ENCODE assay signal across 23 mouse cellular contexts in genomic region chr11:76566081-76566480, GRCm38 (mm10). TPM values are rescaled to one million over a fixed set of nuclear protein-coding genes. Genes with fewer than 3 reads are reported as not detected.
DNase-seq lines count a peak whose midpoint lies in the region; ATAC-seq and TF ChIP-seq lines count a peak whose summit lies in the region.
"Had no signal": no experiment of that assay in that cellular context is flagged by ENCODE, and none has a peak within 500 bp of the region (broad histone marks: within the 10 kb centered on the region; RNA-seq: fewer than 3 reads in every experiment).

No protein-coding gene starts in this region.

- no peak overlapping the region for H3K4me3 ChIP-seq in left cerebral cortex, adult 2 months
- H3K4me3 ChIP-seq in embryonic facial prominence, embryonic 10.5 days: no peak overlapping the region
- no peak overlapping the region for H3K4me3 ChIP-seq in forebrain, embryonic 14.5 days (ENCODE audit: low read depth, low read length)
- H3K4me3 ChIP-seq in intestine, postnatal 0 days (ENCODE audit: low read depth, low read length): no peak overlapping the region
- H3K4me3 ChIP-seq: forebrain, embryonic 12.5 days; gastrocnemius, adult 2 months; heart, embryonic 12.5 days; hindbrain, embryonic 12.5 days had no signal

- intact Hi-C loops in left cerebral cortex, adult 2 months (cut with DNase I): no loop called here

- H3K9me3 ChIP-seq in embryonic facial prominence, embryonic 10.5 days: no peaks in the 10 kb centered on the region
- H3K9me3 ChIP-seq in forebrain, embryonic 14.5 days (replicated peaks; ENCODE audit: control insufficient read depth, low read length): no peaks in the 10 kb centered on the region
- no peaks in the 10 kb centered on the region for H3K9me3 ChIP-seq in intestine, postnatal 0 days (ENCODE audit: control insufficient read depth)
- H3K9me3 ChIP-seq: forebrain, embryonic 12.5 days; heart, embryonic 12.5 days; hindbrain, embryonic 12.5 days had no signal

- H3K9ac ChIP-seq in forebrain, embryonic 14.5 days (ENCODE audit: low read length): no peak overlapping the region
- no peak overlapping the region for H3K9ac ChIP-seq in intestine, postnatal 0 days (ENCODE audit: low read depth, low read length)
- H3K9ac ChIP-seq: forebrain, embryonic 12.5 days; forebrain, postnatal 0 days; heart, embryonic 12.5 days; hindbrain, embryonic 12.5 days had no signal

- no peaks in the 10 kb centered on the region for H3K36me3 ChIP-seq in embryonic facial prominence, embryonic 10.5 days (replicated peaks)
- no peaks in the 10 kb centered on the region for H3K36me3 ChIP-seq in forebrain, embryonic 14.5 days (ENCODE audit: control insufficient read depth, insufficient read depth, low read length)
- no peaks in the 10 kb centered on the region for H3K36me3 ChIP-seq in intestine, postnatal 0 days (ENCODE audit: control insufficient read depth, insufficient read depth)
- H3K36me3 ChIP-seq: forebrain, embryonic 12.5 days; heart, embryonic 12.5 days; hindbrain, embryonic 12.5 days had no signal

- H3K4me2 ChIP-seq in forebrain, embryonic 14.5 days (ENCODE audit: low read length): no peak overlapping the region
- H3K4me2 ChIP-seq in intestine, postnatal 0 days (replicated peaks; ENCODE audit: low read depth): no peak overlapping the region
- H3K4me2 ChIP-seq: forebrain, embryonic 12.5 days; heart, embryonic 12.5 days; hindbrain, embryonic 12.5 days had no signal

- DNase-seq in embryo, embryonic 11 days: peak; percentile 52
- no peak for DNase-seq in embryo, embryonic 10 days (ENCODE audit: low spot score)
- no peak for DNase-seq in left cerebral cortex, adult 2 months (ENCODE audit: extremely low spot score in 1 of 2, low spot score in 2 of 2)
- DNase-seq in left cerebral cortex, adult 8-10 months (ENCODE audit: low spot score in 2 of 2): no peak
- peak; percentile 26 for DNase-seq in embryonic facial prominence, embryonic 10.5 days (ENCODE audit: low spot score)
- peak; percentile 48 for DNase-seq in forelimb bud, embryonic 11.5 days (ENCODE audit: low read depth, low spot score)
- DNase-seq in forebrain, embryonic 14.5 days (ENCODE audit: low spot score): no peak
- DNase-seq: adrenal gland, adult 2 months; adrenal gland, postnatal 25 days; B cell, adult 2 months; cerebellum, adult 2 months; cerebellum, postnatal 14 days; forebrain, postnatal 0 days; gastrocnemius, adult 2 months; gastrocnemius, postnatal 25 days; heart, postnatal 36 days had no signal

- 50% methylated on average over 3 of the region's 3 CpGs for WGBS in embryonic facial prominence, embryonic 10.5 days
- 63% methylated on average over 3 of the region's 3 CpGs for WGBS in forebrain, embryonic 14.5 days
- WGBS in intestine, postnatal 0 days: 79% methylated on average over 3 of the region's 3 CpGs

- peaks cover 84% of the 10 kb centered on the region for H3K4me1 ChIP-seq in embryonic facial prominence, embryonic 10.5 days
- peaks cover 18% of the 10 kb centered on the region; the same call in 1 of the 2 replicates for H3K4me1 ChIP-seq in forebrain, embryonic 14.5 days (ENCODE audit: control insufficient read depth, insufficient read depth, low read length)
- H3K4me1 ChIP-seq in intestine, postnatal 0 days (replicated peaks; ENCODE audit: control insufficient read depth, insufficient read depth, low read length): 0 out of 2 replicates have a peak, but pooled peaks cover 4% of the 10 kb centered on the region

- no peak for ATAC-seq in forebrain, embryonic 14.5 days
- ATAC-seq in intestine, postnatal 0 days: no peak
- ATAC-seq: CD4-positive, CD25-positive, alpha-beta regulatory T cell, adult 4 months; forebrain, postnatal 0 days; intestine, embryonic 16.5 days; Patski had no signal

- peaks cover 31% of the 10 kb centered on the region for H3K27me3 ChIP-seq in embryonic facial prominence, embryonic 10.5 days (replicated peaks; ENCODE audit: low read depth, poor library complexity, severe bottlenecking)
- no peaks in the 10 kb centered on the region; the same call in 1 of the 2 replicates for H3K27me3 ChIP-seq in forebrain, embryonic 14.5 days (replicated peaks; ENCODE audit: control insufficient read depth, insufficient read depth, low read length)
- 0 out of 2 replicates have a peak, but pooled peaks cover 5% of the 10 kb centered on the region for H3K27me3 ChIP-seq in intestine, postnatal 0 days (replicated peaks; ENCODE audit: control insufficient read depth, insufficient read depth, low read length)
- H3K27me3 ChIP-seq: Patski had no signal

- peak overlapping the region; percentile 50; the same call in 1 of the 2 replicates for H3K27ac ChIP-seq in left cerebral cortex, adult 2 months
- H3K27ac ChIP-seq in embryonic facial prominence, embryonic 10.5 days (replicated peaks): no peak overlapping the region
- H3K27ac ChIP-seq in forebrain, embryonic 14.5 days (ENCODE audit: low read depth, low read length): no peak overlapping the region
- no peak overlapping the region for H3K27ac ChIP-seq in intestine, postnatal 0 days (ENCODE audit: low read depth, low read length)
- H3K27ac ChIP-seq: forebrain, embryonic 12.5 days; gastrocnemius, adult 2 months; hindbrain, embryonic 12.5 days had no signal

- no peak for TF ChIP-seq CTCF in left cerebral cortex, adult 2 months (IDR thresholded peaks at IDR 0.05)
- TF ChIP-seq CTCF in intestine, postnatal 0 days (IDR thresholded peaks at IDR 0.05; ENCODE audit: low read depth): no peak

RNA-seq across cellular contexts. Expression of gene Abr, which starts 56.0 kb away (rescaled TPM):
- total RNA-seq in left cerebral cortex, adult 2 months (2021): 100 to 1,000 TPM; 436 to 450 TPM
- total RNA-seq in left cerebral cortex, adult 8-10 months (2022): 100 to 1,000 TPM; 382 to 408 (median 393) TPM
- polyA plus RNA-seq in embryonic facial prominence, embryonic 10.5 days (2016; fragmentation: Nextera tagmentation; extraction: Ambion mirVana): 29.6 and 34.6 TPM in 2 replicates
- polyA plus RNA-seq in forebrain, embryonic 14.5 days (2014; fragmentation: Nextera tagmentation; extraction: Ambion mirVana): 88.8 and 105 TPM in 2 replicates
- 32.3 and 35.0 TPM in 2 replicates for polyA plus RNA-seq in intestine, postnatal 0 days (2015; fragmentation: Nextera tagmentation; extraction: Ambion mirVana)

Comparison
In these comparisons a context has a peak if more than half of its experiments do, and no peak if none do; other contexts are left out.
1. DNase-seq: peak in embryo, embryonic 11 days (single experiment), embryonic facial prominence, embryonic 10.5 days (single experiment) and forelimb bud, embryonic 11.5 days (single experiment); none in embryo, embryonic 10 days (single experiment), left cerebral cortex, adult 2 months (0 of 2), left cerebral cortex, adult 8-10 months (0 of 2) and forebrain, embryonic 14.5 days (single experiment).